Mouse (Mus musculus): Measurements from ENCODE around the gene Tmem219.

GRCm38 (mm10) chr7:126887281-126887680 lies 35.4 kb downstream of the Tmem219 start:
- TF ChIP-seq POLR2A (IDR thresholded peaks at IDR 0.05; ENCODE audit: borderline replicate concordance, extremely low read depth, low read depth, low read length) (no peak), CTCF (IDR thresholded peaks at IDR 0.05; ENCODE audit: insufficient read depth, low read length) (no peak)
